31 mouse cellular contexts compared by ENCODE assay signal in genomic region chr4:34105251-34105650, GRCm38 (mm10). TPM values are rescaled to one million over a fixed set of nuclear protein-coding genes. Genes with fewer than 3 reads are reported as not detected.
"Had no signal": no experiment of that assay in that cellular context is flagged by ENCODE, and none has a peak within 500 bp of the region (broad histone marks: within the 10 kb centered on the region; RNA-seq: fewer than 3 reads in every experiment).

No protein-coding gene starts in this region.

- DNase-seq: gastrocnemius, postnatal 25 days; heart, adult 11 months; heart, adult 2 months; heart, postnatal 14 days; heart, postnatal 36 days; kidney, adult 11 months; kidney, adult 2 months; kidney, adult 9 months; kidney, postnatal 14 days; kidney, postnatal 36 days; layer of hippocampus, adult 9-11 months; layer of hippocampus, postnatal 36 days; liver; liver, embryonic 13.5 days; liver, postnatal 0 days; lung, adult 2 months had no signal

- H3K27ac ChIP-seq: heart, adult 2 months; heart, embryonic 13.5 days; heart, embryonic 15.5 days; hindbrain, embryonic 13.5 days; hindbrain, embryonic 15.5 days; hindbrain, postnatal 0 days; kidney, embryonic 15.5 days; kidney, postnatal 0 days; limb, embryonic 10.5 days; limb, embryonic 12.5 days; liver, embryonic 13.5 days; liver, embryonic 15.5 days had no signal

- H3K4me3 ChIP-seq: heart, adult 2 months; heart, embryonic 13.5 days; heart, embryonic 15.5 days; hindbrain, embryonic 13.5 days; hindbrain, embryonic 15.5 days; kidney, embryonic 15.5 days; limb, embryonic 10.5 days; limb, embryonic 12.5 days; liver, embryonic 13.5 days; liver, embryonic 15.5 days had no signal

RNA-seq across cellular contexts. Expression of gene Spaca1, which starts 55.3 kb away (rescaled TPM):
- total RNA-seq: gastrocnemius, postnatal 25 days; heart, adult 2 months; heart, postnatal 14 days; heart, postnatal 36 days; layer of hippocampus, adult 18-20 months; layer of hippocampus, postnatal 14 days; left cerebral cortex, adult 18-20 months; left cerebral cortex, postnatal 14 days; left cerebral cortex, postnatal 36 days had no signal
